Mouse (Mus musculus) limb, embryonic 12.5 days (tissue): Measurements from ENCODE around the gene Olfr1426. TPM values are rescaled to one million over a fixed set of nuclear protein-coding genes. Genes with fewer than 3 reads are reported as not detected.

Experiments used
- ATAC-seq: fragments of 200-750 bp; cut with Nextera tagmentation; 2 replicates; pipeline ENCODE4 v1.8.0; 2017; ENCODE audit warnings: low read depth, moderate TSS enrichment; ENCODE audit not compliant: insufficient number of reproducible peaks, insufficient read depth, low FRiP score, low TSS enrichment
- H3K27ac ChIP-seq: fragments of 300-500 bp; sonication (generic); 2 replicates; pipeline ENCODE4 v1.5.1; 2016; ENCODE audit warnings: mild to moderate bottlenecking, moderate library complexity
- H3K27me3 ChIP-seq: fragments of 300-500 bp; sonication (generic); 2 replicates; pipeline ENCODE4 v1.6.1; 2016; ENCODE audit warnings: mild to moderate bottlenecking, moderate library complexity
- H3K36me3 ChIP-seq: fragments of 300-500 bp; sonication (generic); 2 replicates; pipeline ENCODE4 v1.6.1; 2016; ENCODE audit warnings: mild to moderate bottlenecking, moderate library complexity
- H3K4me1 ChIP-seq: fragments of 300-500 bp; sonication (generic); replicated peaks from 2 replicates; pipeline ENCODE4 v1.6.1; 2016
- H3K4me2 ChIP-seq: fragments of 300-500 bp; sonication (generic); 2 replicates; pipeline ENCODE4 v1.6.1; 2016; ENCODE audit warnings: mild to moderate bottlenecking, moderate library complexity
- H3K4me3 ChIP-seq: fragments of 300-500 bp; sonication (generic); replicated peaks from 2 replicates; pipeline ENCODE4 v1.5.1; 2016; ENCODE audit warnings: mild to moderate bottlenecking
- H3K9ac ChIP-seq: fragments of 300-500 bp; sonication (generic); replicated peaks from 2 replicates; pipeline ENCODE4 v1.6.1; 2016; ENCODE audit warnings: mild to moderate bottlenecking, moderate library complexity
- H3K9me3 ChIP-seq: fragments of 300-500 bp; sonication (generic); 2 replicates; pipeline ENCODE4 v1.6.1; 2016; ENCODE audit warnings: mild to moderate bottlenecking, moderate library complexity
- whole genome bisulfite sequencing: fragments of 180-500 bp; shearing (Covaris S2); methylation state at CpG from one replicate; pipeline ENCODE4 v1.1.7; 2016; 5-methylcytosine and 5-hydroxymethylcytosine counted together
- polyA plus RNA-seq: library from polyadenylated mRNA; unstranded; fragments of >200 nt; fragmentation: Nextera tagmentation; extraction: Ambion mirVana; gene quantifications from 2 replicates; pipeline ENCODE4 v1.2.1, GENCODE M21; 2016

Olfr1426 gene
- polyA plus RNA-seq, 1 experiment from 2014 or later, result not detected

- Histone ChIP-seq H3K9me3 (no peaks in the 10 kb centered on the region), H3K36me3 (no peaks in the 10 kb centered on the region), H3K9ac (no peak overlapping the region), H3K4me2 (no peak overlapping the region), H3K27me3 (no peaks in the 10 kb centered on the region), H3K27ac (no peak overlapping the region), H3K4me3 (no peak overlapping the region), H3K4me1 (no peaks in the 10 kb centered on the region)
- no peak for ATAC-seq
- 91% methylated on average over 5 of the region's 5 CpGs for WGBS
Measured at GRCm38 (mm10) chr19:12043163-12043562, 48.6 kb downstream of the Olfr1426 start.

DNA sequence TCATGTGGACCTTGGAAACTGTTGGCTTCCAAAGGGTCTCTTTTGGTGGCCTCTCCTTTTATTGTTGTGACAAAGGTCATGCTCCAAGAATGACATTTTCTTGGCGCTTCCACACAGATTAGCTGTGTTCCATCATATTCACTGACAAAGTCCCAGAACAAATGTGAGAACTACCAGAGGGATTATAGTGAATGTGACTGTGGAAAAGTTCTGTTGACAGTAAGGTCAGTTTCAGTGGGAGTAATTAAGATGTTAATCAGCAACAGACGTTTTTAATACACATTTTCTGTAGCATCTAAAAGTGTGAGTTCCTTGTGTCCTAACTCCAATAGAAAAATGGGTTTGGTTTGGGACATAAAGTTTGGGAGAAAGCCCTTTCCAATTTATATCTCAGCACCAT lies 50.6 kb downstream of the Olfr1426 start, which contains the start of gene Olfr1423:
TSS of gene Olfr1423 (minus strand) at position 101 of the 400 bp plus-strand sequence.
- no peak within 1 kb of the TSS for H3K27ac ChIP-seq
- WGBS, result 51% methylated on average over 2 of the region's 2 CpGs
- no peak within 1 kb of the TSS for H3K9ac ChIP-seq

GRCm38 (mm10) chr19:12037727-12038126 lies 54.1 kb downstream of the Olfr1426 start:
- no peaks in the 10 kb centered on the region for H3K27me3 ChIP-seq
- H3K9me3 ChIP-seq, result no peaks in the 10 kb centered on the region
- ATAC-seq, result no peak
- H3K4me1 ChIP-seq, result no peaks in the 10 kb centered on the region
- no peak overlapping the region for H3K27ac ChIP-seq
- H3K4me2 ChIP-seq, result no peak overlapping the region
- H3K36me3 ChIP-seq, result no peaks in the 10 kb centered on the region
- no peak overlapping the region for H3K9ac ChIP-seq
- no peak overlapping the region for H3K4me3 ChIP-seq

More for the DNA sequence above, 50.6 kb downstream of the Olfr1426 start, which contains the start of gene Olfr1423:
- no peaks in the 10 kb centered on the region for H3K27me3 ChIP-seq
- no peaks in the 10 kb centered on the region for H3K9me3 ChIP-seq
- H3K4me1 ChIP-seq, result no peaks in the 10 kb centered on the region
- no peaks in the 10 kb centered on the region for H3K36me3 ChIP-seq
- no peak within 1 kb of the TSS for H3K4me2 ChIP-seq
- no peak for ATAC-seq
- no peak within 1 kb of the TSS for H3K4me3 ChIP-seq

Other genes with a start within 250 kb of the Olfr1426 start
- not detected in 2 replicates for gene Olfr1418, start 230.9 kb downstream of the Olfr1426 start, polyA plus RNA-seq
- not detected in 2 replicates for gene Olfr1419, start 216.9 kb downstream of the Olfr1426 start, polyA plus RNA-seq
- gene Olfr1420, start 205.4 kb downstream of the Olfr1426 start, polyA plus RNA-seq, result 0.15 TPM in 1 of 2 replicates, not detected in the other
- gene Patl1, start 179.6 kb downstream of the Olfr1426 start, polyA plus RNA-seq, result 17.8 and 20.2 TPM in 2 replicates
- gene Osbp, start 126.1 kb downstream of the Olfr1426 start, polyA plus RNA-seq, result 4.9 and 5.1 TPM in 2 replicates
- gene Olfr1423, start 50.7 kb downstream of the Olfr1426 start, polyA plus RNA-seq, result 0.04 TPM in 1 of 2 replicates, not detected in the other
- not detected in 2 replicates for gene Olfr1424, start 29.3 kb downstream of the Olfr1426 start, polyA plus RNA-seq
- not detected in 2 replicates for gene Olfr1425, start 14.3 kb downstream of the Olfr1426 start, polyA plus RNA-seq
- gene Olfr1427, start 11.3 kb upstream of the Olfr1426 start, polyA plus RNA-seq, result not detected in 2 replicates
- not detected in 2 replicates for gene Olfr1428, start 23.9 kb upstream of the Olfr1426 start, polyA plus RNA-seq
- not detected in 2 replicates for gene Olfr76, start 31.2 kb upstream of the Olfr1426 start, polyA plus RNA-seq
- gene Olfr1555-ps1, start 78.1 kb upstream of the Olfr1426 start, polyA plus RNA-seq, result not detected in 2 replicates
- gene Olfr1431, start 108.6 kb upstream of the Olfr1426 start, polyA plus RNA-seq, result not detected in 2 replicates
- not detected in 2 replicates for gene Olfr1432, start 140.6 kb upstream of the Olfr1426 start, polyA plus RNA-seq
- gene Olfr262, start 149.6 kb upstream of the Olfr1426 start, polyA plus RNA-seq, result not detected in 2 replicates
- gene Olfr235, start 169.0 kb upstream of the Olfr1426 start, polyA plus RNA-seq, result not detected in 2 replicates
- gene Olfr1434, start 187.8 kb upstream of the Olfr1426 start, polyA plus RNA-seq, result not detected in 2 replicates
- not detected in 2 replicates for gene Olfr1436, start 207.1 kb upstream of the Olfr1426 start, polyA plus RNA-seq
- gene Olfr1437, start 233.1 kb upstream of the Olfr1426 start, polyA plus RNA-seq, result not detected in 2 replicates
- gene Olfr1438-ps1, start 243.9 kb upstream of the Olfr1426 start, polyA plus RNA-seq, result not detected in 2 replicates